ENCODE assay signal across 17 mouse cellular contexts in genomic region chr17:27968903-27969302, GRCm38 (mm10). TPM values are rescaled to one million over a fixed set of nuclear protein-coding genes. Genes with fewer than 3 reads are reported as not detected.
DNase-seq lines count a peak whose midpoint lies in the region; ATAC-seq and TF ChIP-seq lines count a peak whose summit lies in the region.
"Had no signal": no experiment of that assay in that cellular context is flagged by ENCODE, and none has a peak within 500 bp of the region (broad histone marks: within the 10 kb centered on the region; RNA-seq: fewer than 3 reads in every experiment).

No protein-coding gene starts in this region.

- 96% methylated on average over 5 of the region's 5 CpGs for whole genome bisulfite sequencing in hindbrain, embryonic 16.5 days
- 95% methylated on average over 5 of the region's 5 CpGs for WGBS in hindbrain, embryonic 14.5 days
- WGBS in lung, embryonic 14.5 days = 89% methylated on average over 5 of the region's 5 CpGs
- WGBS in stomach, embryonic 15.5 days = 92% methylated on average over 5 of the region's 5 CpGs

- H3K36me3 ChIP-seq in hindbrain, embryonic 16.5 days (ENCODE audit: control insufficient read depth, insufficient read depth, low read length) = no peaks in the 10 kb centered on the region
- H3K36me3 ChIP-seq in hindbrain, embryonic 14.5 days (replicated peaks; ENCODE audit: control insufficient read depth, insufficient read depth) = no peaks in the 10 kb centered on the region
- H3K36me3 ChIP-seq in lung, embryonic 14.5 days (ENCODE audit: insufficient read depth) = no peaks in the 10 kb centered on the region
- H3K36me3 ChIP-seq in stomach, embryonic 15.5 days = no peaks in the 10 kb centered on the region
- H3K36me3 ChIP-seq: forebrain, embryonic 15.5 days; intestine, embryonic 15.5 days; limb, embryonic 15.5 days; midbrain, embryonic 10.5 days; neural tube, embryonic 13.5 days had no signal

- intact Hi-C loops in gastrocnemius, adult 2 months (cut with DNase I) = no loop called here

- ATAC-seq in hindbrain, embryonic 16.5 days = no peak
- ATAC-seq in hindbrain, embryonic 14.5 days (ENCODE audit: low FRiP score) = no peak
- ATAC-seq in lung, embryonic 14.5 days (ENCODE audit: insufficient read depth) = no peak
- no peak for ATAC-seq in stomach, embryonic 15.5 days (ENCODE audit: insufficient read depth, low FRiP score, low read depth)
- ATAC-seq: forebrain, embryonic 15.5 days had no signal

- no peak for TF ChIP-seq CTCF in gastrocnemius, adult 2 months (IDR thresholded peaks at IDR 0.05)
- no peak for TF ChIP-seq CTCF in lung, embryonic 14.5 days (IDR thresholded peaks at IDR 0.05; ENCODE audit: low read depth)

- no peaks in the 10 kb centered on the region for H3K27me3 ChIP-seq in hindbrain, embryonic 16.5 days (replicated peaks; ENCODE audit: control insufficient read depth, insufficient read depth, low read length)
- no peaks in the 10 kb centered on the region for H3K27me3 ChIP-seq in hindbrain, embryonic 14.5 days (ENCODE audit: control insufficient read depth, insufficient read depth, low read length)
- H3K27me3 ChIP-seq in lung, embryonic 14.5 days (ENCODE audit: insufficient read depth, low read length) = no peaks in the 10 kb centered on the region
- H3K27me3 ChIP-seq in stomach, embryonic 15.5 days (replicated peaks) = no peaks in the 10 kb centered on the region
- H3K27me3 ChIP-seq: CH12.LX; forebrain, embryonic 15.5 days; intestine, embryonic 15.5 days; limb, embryonic 15.5 days; neural tube, embryonic 13.5 days had no signal

- no peaks in the 10 kb centered on the region for H3K9me3 ChIP-seq in hindbrain, embryonic 16.5 days (ENCODE audit: control insufficient read depth, low read length)
- H3K9me3 ChIP-seq in hindbrain, embryonic 14.5 days (ENCODE audit: control insufficient read depth, low read length) = no peaks in the 10 kb centered on the region
- H3K9me3 ChIP-seq in lung, embryonic 14.5 days (ENCODE audit: low read depth, low read length) = no peaks in the 10 kb centered on the region
- H3K9me3 ChIP-seq in stomach, embryonic 15.5 days = no peaks in the 10 kb centered on the region
- H3K9me3 ChIP-seq: forebrain, embryonic 15.5 days; intestine, embryonic 15.5 days; limb, embryonic 15.5 days; midbrain, embryonic 10.5 days; neural tube, embryonic 13.5 days had no signal

- H3K4me1 ChIP-seq in hindbrain, embryonic 16.5 days (ENCODE audit: control insufficient read depth, insufficient read depth, low read depth, low read length) = no peaks in the 10 kb centered on the region
- 0 out of 2 replicates have a peak, but pooled peaks cover 4% of the 10 kb centered on the region for H3K4me1 ChIP-seq in hindbrain, embryonic 14.5 days (replicated peaks; ENCODE audit: control insufficient read depth, insufficient read depth, low read length)
- no peaks in the 10 kb centered on the region for H3K4me1 ChIP-seq in lung, embryonic 14.5 days (ENCODE audit: insufficient read depth)
- peaks cover 18% of the 10 kb centered on the region; the same call in 1 of the 2 replicates for H3K4me1 ChIP-seq in stomach, embryonic 15.5 days

- no peak overlapping the region for H3K4me2 ChIP-seq in hindbrain, embryonic 16.5 days (ENCODE audit: low read length)
- no peak overlapping the region for H3K4me2 ChIP-seq in hindbrain, embryonic 14.5 days (replicated peaks)
- no peak overlapping the region for H3K4me2 ChIP-seq in lung, embryonic 14.5 days
- H3K4me2 ChIP-seq in stomach, embryonic 15.5 days = no peak overlapping the region
- H3K4me2 ChIP-seq: forebrain, embryonic 15.5 days; intestine, embryonic 15.5 days; limb, embryonic 15.5 days; neural tube, embryonic 13.5 days had no signal

- no peak overlapping the region for H3K9ac ChIP-seq in hindbrain, embryonic 16.5 days (ENCODE audit: low read depth, low read length)
- no peak overlapping the region for H3K9ac ChIP-seq in hindbrain, embryonic 14.5 days
- H3K9ac ChIP-seq in lung, embryonic 14.5 days = no peak overlapping the region
- no peak overlapping the region for H3K9ac ChIP-seq in stomach, embryonic 15.5 days
- H3K9ac ChIP-seq: forebrain, embryonic 15.5 days; intestine, embryonic 15.5 days; limb, embryonic 15.5 days; neural tube, embryonic 13.5 days had no signal

- no peak overlapping the region for H3K4me3 ChIP-seq in gastrocnemius, adult 2 months
- H3K4me3 ChIP-seq in hindbrain, embryonic 16.5 days (ENCODE audit: low read length) = no peak overlapping the region
- no peak overlapping the region for H3K4me3 ChIP-seq in hindbrain, embryonic 14.5 days (replicated peaks; ENCODE audit: low read length)
- no peak overlapping the region for H3K4me3 ChIP-seq in lung, embryonic 14.5 days (ENCODE audit: low read depth, low read length)
- no peak overlapping the region for H3K4me3 ChIP-seq in stomach, embryonic 15.5 days (replicated peaks)
- H3K4me3 ChIP-seq: forebrain, embryonic 15.5 days; intestine, embryonic 15.5 days; limb, embryonic 15.5 days; midbrain, embryonic 10.5 days; neural tube, embryonic 13.5 days had no signal

- no peak for DNase-seq in gastrocnemius, adult 2 months
- no peak for DNase-seq in gastrocnemius, adult 18-20 months (ENCODE audit: low spot score)
- no peak for DNase-seq in hindbrain, embryonic 14.5 days (ENCODE audit: low spot score)
- DNase-seq in lung, embryonic 14.5 days = no peak
- no peak for DNase-seq in lung, postnatal 4 days
- DNase-seq: cerebellum, adult 11 months; cerebellum, postnatal 36 days; spleen, adult 18-20 months; thymus, postnatal 25 days had no signal

- H3K27ac ChIP-seq in gastrocnemius, adult 2 months = peak overlapping the region; percentile 82
- peak overlapping the region; percentile 3; the same call in 1 of the 2 replicates for H3K27ac ChIP-seq in hindbrain, embryonic 16.5 days (ENCODE audit: low read depth, low read length)
- no peak overlapping the region for H3K27ac ChIP-seq in hindbrain, embryonic 14.5 days
- H3K27ac ChIP-seq in lung, embryonic 14.5 days (ENCODE audit: low read depth) = peak overlapping the region; percentile 48; the same call in 1 of the 2 replicates
- H3K27ac ChIP-seq in stomach, embryonic 15.5 days = peak overlapping the region; percentile 40; the same call in 1 of the 2 replicates
- H3K27ac ChIP-seq: forebrain, embryonic 15.5 days; limb, embryonic 15.5 days; midbrain, embryonic 10.5 days had no signal

RNA-seq across cellular contexts. Expression of gene Taf11, which starts 59.3 kb away (rescaled TPM):
- total RNA-seq in gastrocnemius, adult 2 months (2021) = 10 to 100 TPM; 14.0 to 19.1 TPM
- 10 to 100 TPM; 16.8 to 17.4 TPM for total RNA-seq in gastrocnemius, adult 18-20 months (2021)
- 51.6 and 58.2 TPM in 2 replicates for polyA plus RNA-seq in hindbrain, embryonic 16.5 days (2015; fragmentation: Nextera tagmentation; extraction: Ambion mirVana)
- polyA plus RNA-seq in hindbrain, embryonic 14.5 days (2014; fragmentation: Nextera tagmentation; extraction: Ambion mirVana) = 47.4 and 51.8 TPM in 2 replicates
- polyA plus RNA-seq in lung, embryonic 14.5 days (2014; fragmentation: Nextera tagmentation; extraction: Ambion mirVana) = 68.4 and 68.5 TPM in 2 replicates
- polyA plus RNA-seq in stomach, embryonic 15.5 days (2015; fragmentation: Nextera tagmentation; extraction: Ambion mirVana) = 56.3 and 62.4 TPM in 2 replicates

RNA-seq across cellular contexts. Expression of gene Anks1, which starts 59.8 kb away (rescaled TPM):
- 10 to 100 TPM in 1 of 2 experiments, 1 to 10 TPM in 1; 8.8 to 23.4 TPM for total RNA-seq in gastrocnemius, adult 2 months (2021)
- total RNA-seq in gastrocnemius, adult 18-20 months (2021) = 10 to 100 TPM; 10.2 to 11.0 TPM
- 44.0 and 54.2 TPM in 2 replicates for polyA plus RNA-seq in hindbrain, embryonic 16.5 days (2015; fragmentation: Nextera tagmentation; extraction: Ambion mirVana)
- 62.3 and 69.0 TPM in 2 replicates for polyA plus RNA-seq in hindbrain, embryonic 14.5 days (2014; fragmentation: Nextera tagmentation; extraction: Ambion mirVana)
- 18.7 and 19.4 TPM in 2 replicates for polyA plus RNA-seq in lung, embryonic 14.5 days (2014; fragmentation: Nextera tagmentation; extraction: Ambion mirVana)
- polyA plus RNA-seq in stomach, embryonic 15.5 days (2015; fragmentation: Nextera tagmentation; extraction: Ambion mirVana) = 14.9 and 18.4 TPM in 2 replicates
